Mouse (Mus musculus): ENCODE measurements around the gene 2010106E10Rik.

- no peak for TF ChIP-seq CTCF (IDR thresholded peaks at IDR 0.05; ENCODE audit: low read depth)
- no peak for TF ChIP-seq EP300 (IDR thresholded peaks at IDR 0.05; ENCODE audit: low read depth)
Measured at GRCm38 (mm10) chrX:112600511-112601305, 105.6 kb downstream of the 2010106E10Rik start, which contains the start of gene Zfp711.
